Mouse (Mus musculus): ENCODE measurements at regions not wholly inside any gene's neighbourhood (a gene's known extent, or its start where the extent isn't known, plus 50 kb on each side); places are given as distances from the start of the nearest gene placed in this dataset.

DNA sequence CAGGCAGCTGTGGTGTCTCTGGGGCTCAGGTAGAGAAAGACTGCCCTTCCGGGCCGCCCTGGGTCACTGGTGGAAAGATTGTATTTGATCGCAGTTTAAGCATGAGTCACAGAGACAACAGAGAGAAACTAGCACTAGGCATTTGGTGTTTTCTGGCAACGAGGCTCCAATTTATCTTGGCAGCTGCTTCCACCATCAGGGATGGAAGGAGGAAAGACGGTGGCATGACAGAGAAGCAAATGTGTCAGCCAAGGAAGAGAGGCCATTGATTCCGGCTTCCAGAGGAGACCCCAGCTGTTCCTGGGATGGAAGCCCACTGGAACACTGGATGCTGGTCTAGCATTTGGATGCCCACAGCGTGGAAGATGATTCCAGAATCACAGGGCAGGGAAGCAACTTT, 142.3 kb upstream of the Syt13 start:
- TF ChIP-seq CTCF (IDR thresholded peaks at IDR 0.05; ENCODE audit: low read depth), result no peak
- no peak for TF ChIP-seq EP300 (IDR thresholded peaks at IDR 0.05; ENCODE audit: low read depth)
